Mouse (Mus musculus): ENCODE measurements around the gene Pepd. TPM values are rescaled to one million over a fixed set of nuclear protein-coding genes. Genes with fewer than 3 reads are reported as not detected.
A peak's percentile ranks its signal among the peaks of the same experiment; 100 is the strongest.

The Pepd gene
- polyA plus RNA-seq, 1 experiment from 2014 or later, result 56.0 TPM

DNA sequence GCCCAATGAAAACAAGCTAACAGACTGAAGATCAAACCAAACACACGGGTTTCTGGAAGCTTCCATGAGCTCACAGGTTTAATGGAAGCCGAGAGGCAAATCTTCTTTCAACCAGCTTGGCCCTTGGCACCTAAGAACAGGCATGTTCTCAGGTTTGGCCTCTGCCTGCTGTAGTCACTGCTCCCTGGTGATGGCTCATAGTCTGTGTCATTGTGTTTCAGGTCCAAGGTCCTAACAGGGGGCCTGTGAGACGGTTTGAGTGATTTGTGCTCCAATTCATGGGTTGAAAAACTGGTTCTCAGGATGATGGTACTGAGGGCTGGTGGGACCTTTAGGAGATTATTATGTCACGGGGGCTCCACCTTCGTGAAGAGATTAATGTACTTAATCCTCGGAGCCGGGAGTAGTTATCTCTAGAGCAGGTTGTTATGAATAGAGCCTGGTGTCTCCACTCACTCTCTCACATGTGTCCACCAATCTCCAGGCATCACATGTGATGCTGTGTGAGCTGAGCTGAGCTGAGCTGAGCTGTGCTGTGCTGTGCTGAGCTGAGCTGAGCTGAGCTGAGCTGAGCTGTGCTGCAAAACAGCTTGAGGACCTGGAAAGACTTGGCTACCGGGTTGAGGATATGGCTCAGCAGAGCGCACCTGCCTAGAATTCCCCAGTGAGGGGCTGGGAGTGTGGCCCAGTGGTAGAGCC lies 169.4 kb downstream of the Pepd start:
- no peak overlapping the region for H3K4me3 ChIP-seq (ENCODE audit: low read depth, low read length)
- H3K9ac ChIP-seq (ENCODE audit: low read depth, low read length), result no peak overlapping the region
- H3K4me2 ChIP-seq (ENCODE audit: low read depth, low read length), result peak overlapping the region; percentile 33
- H3K36me3 ChIP-seq (ENCODE audit: control insufficient read depth, insufficient read depth), result no peaks in the 10 kb centered on the region
- H3K27ac ChIP-seq (ENCODE audit: low read length), result peak overlapping the region; percentile 57
- H3K4me1 ChIP-seq (ENCODE audit: control insufficient read depth, low read depth, low read length), result peaks cover 2% of the 10 kb centered on the region; the same call in 1 of the 2 replicates
- 49% methylated on average over 9 of the region's 9 CpGs for WGBS (ENCODE audit: insufficient replicate concordance)
- ATAC-seq (ENCODE audit: low read depth), result 0 out of 2 replicates have a peak, but pooled peaks have one; percentile 33
- H3K27me3 ChIP-seq (ENCODE audit: control insufficient read depth, insufficient read depth, low read depth, low read length), result peaks cover 3% of the 10 kb centered on the region; the same call in 1 of the 2 replicates
- no peaks in the 10 kb centered on the region for H3K9me3 ChIP-seq (replicated peaks; ENCODE audit: control insufficient read depth, low read length)

DNA sequence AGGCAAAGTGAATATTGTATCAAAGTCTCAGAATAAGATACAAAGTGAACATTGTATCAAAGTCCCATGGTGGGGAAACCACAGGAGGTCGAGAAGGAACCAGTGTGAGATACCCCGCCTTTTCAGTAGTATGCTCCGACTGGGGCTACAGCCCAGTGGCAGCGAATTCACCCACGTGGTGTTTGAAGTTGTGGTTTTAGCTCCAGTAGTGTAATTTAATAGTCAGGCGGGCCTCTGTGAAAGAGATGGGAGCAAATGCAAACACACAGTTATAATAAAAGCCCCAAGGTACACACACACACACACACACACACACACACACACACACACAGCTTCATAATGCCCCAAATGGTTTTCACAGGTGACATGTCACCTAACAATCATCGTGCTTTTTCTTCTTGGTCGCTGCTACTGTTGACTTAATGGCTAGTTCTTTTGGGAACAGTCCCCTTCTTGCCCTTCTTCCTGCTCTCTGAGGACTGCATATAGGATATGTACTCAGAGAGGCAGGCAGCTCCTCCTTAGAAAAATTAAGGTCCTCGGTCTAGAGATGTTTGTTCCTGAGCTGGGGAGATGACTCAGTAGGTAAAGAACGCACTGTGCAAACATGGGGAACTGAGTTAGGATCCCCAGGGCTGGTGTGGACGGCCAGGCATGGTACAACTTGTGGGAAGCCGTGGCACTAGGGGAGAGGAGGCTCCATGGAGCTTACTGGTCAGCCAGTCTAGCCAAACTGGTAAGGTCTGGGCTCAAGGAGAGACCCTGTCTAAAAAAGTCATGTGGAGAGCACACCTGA lies 172.6 kb downstream of the Pepd start:
- no peak for ATAC-seq (ENCODE audit: low read depth)
- H3K9me3 ChIP-seq (replicated peaks; ENCODE audit: control insufficient read depth, low read length), result no peaks in the 10 kb centered on the region
- H3K4me3 ChIP-seq (ENCODE audit: low read depth, low read length), result no peak overlapping the region
- no peaks in the 10 kb centered on the region for H3K36me3 ChIP-seq (ENCODE audit: control insufficient read depth, insufficient read depth)
- H3K4me2 ChIP-seq (ENCODE audit: low read depth, low read length), result no peak overlapping the region
- no peak overlapping the region for H3K9ac ChIP-seq (ENCODE audit: low read depth, low read length)
- H3K27me3 ChIP-seq (ENCODE audit: control insufficient read depth, insufficient read depth, low read depth, low read length), result peaks cover 3% of the 10 kb centered on the region; the same call in 1 of the 2 replicates
- peaks cover 2% of the 10 kb centered on the region for H3K4me1 ChIP-seq (ENCODE audit: control insufficient read depth, low read depth, low read length)
- no peak overlapping the region for H3K27ac ChIP-seq (ENCODE audit: low read length)
- 41% methylated on average over 12 of the region's 12 CpGs for WGBS (ENCODE audit: insufficient replicate concordance)

DNA sequence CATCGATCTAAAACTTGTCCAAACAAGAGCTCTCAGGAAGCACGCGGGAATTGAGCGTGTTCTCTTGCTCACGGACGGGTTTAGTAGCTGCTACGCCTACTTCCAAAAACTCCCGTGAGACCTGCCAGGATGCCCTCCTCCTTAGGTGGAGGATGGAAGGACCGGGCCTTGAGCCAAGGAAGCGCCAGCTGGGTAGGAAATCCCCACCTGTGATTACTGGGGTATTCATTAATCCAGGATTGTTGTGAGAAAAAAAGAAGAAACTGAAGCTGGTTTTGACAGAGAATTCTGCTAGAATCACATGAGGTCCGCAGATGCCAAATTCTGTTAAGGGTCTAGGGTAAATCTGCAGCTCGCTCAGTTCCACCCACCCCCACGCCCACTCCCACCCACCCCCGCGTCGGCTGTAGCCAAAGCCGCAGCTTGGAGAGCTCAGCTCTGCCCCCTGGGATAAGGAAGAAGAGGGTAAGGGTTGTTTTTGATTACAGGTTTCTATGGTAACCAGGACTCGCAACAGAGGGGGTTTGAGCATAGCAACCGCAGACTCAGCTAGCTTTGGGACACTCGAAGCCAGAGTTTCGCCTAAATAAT lies 174.2 kb downstream of the Pepd start:
- Histone ChIP-seq H3K27me3 (ENCODE audit: control insufficient read depth, insufficient read depth, low read depth, low read length) (peaks cover 3% of the 10 kb centered on the region; the same call in 1 of the 2 replicates), H3K27ac (ENCODE audit: low read length) (no peak overlapping the region), H3K9ac (ENCODE audit: low read depth, low read length) (peak overlapping the region; percentile 22; the same call in 1 of the 2 replicates), H3K4me2 (ENCODE audit: low read depth, low read length) (peak overlapping the region; percentile 57), H3K4me3 (ENCODE audit: low read depth, low read length) (peak overlapping the region; percentile 42), H3K4me1 (ENCODE audit: control insufficient read depth, low read depth, low read length) (peaks cover 2% of the 10 kb centered on the region), H3K9me3 (replicated peaks; ENCODE audit: control insufficient read depth, low read length) (no peaks in the 10 kb centered on the region), H3K36me3 (ENCODE audit: control insufficient read depth, insufficient read depth) (no peaks in the 10 kb centered on the region)
- 2% methylated on average over 21 of the region's 21 CpGs for WGBS (ENCODE audit: insufficient replicate concordance)
- ATAC-seq (ENCODE audit: low read depth), result peak; percentile 35; the same call in 1 of the 2 replicates

DNA sequence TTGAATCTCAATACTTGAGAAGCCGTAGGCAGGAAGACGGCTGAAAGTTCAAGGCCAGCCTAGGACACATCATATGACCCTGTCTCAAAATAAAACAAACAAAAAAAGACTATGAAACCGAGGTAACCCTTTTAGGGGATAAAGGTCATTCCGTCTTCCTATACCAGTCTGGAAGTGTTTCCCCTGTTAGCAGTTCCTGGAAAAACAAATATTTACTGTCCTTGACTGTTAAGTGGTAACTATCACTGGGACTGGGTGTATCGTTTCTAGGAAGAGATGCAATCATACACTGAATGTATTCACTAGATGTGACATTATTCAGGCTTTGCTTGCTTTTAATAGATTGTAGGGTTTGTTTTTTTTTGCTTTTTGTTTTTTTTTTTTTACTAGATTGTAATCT lies 178.4 kb downstream of the Pepd start:
- Histone ChIP-seq H3K9me3 (replicated peaks; ENCODE audit: control insufficient read depth, low read length) (no peaks in the 10 kb centered on the region), H3K9ac (ENCODE audit: low read depth, low read length) (no peak overlapping the region), H3K4me1 (ENCODE audit: control insufficient read depth, low read depth, low read length) (peaks cover 5% of the 10 kb centered on the region), H3K36me3 (ENCODE audit: control insufficient read depth, insufficient read depth) (no peaks in the 10 kb centered on the region), H3K4me2 (ENCODE audit: low read depth, low read length) (no peak overlapping the region), H3K27ac (ENCODE audit: low read length) (no peak overlapping the region), H3K27me3 (ENCODE audit: control insufficient read depth, insufficient read depth, low read depth, low read length) (peaks cover 3% of the 10 kb centered on the region; the same call in 1 of the 2 replicates), H3K4me3 (ENCODE audit: low read depth, low read length) (no peak overlapping the region)
- WGBS (ENCODE audit: insufficient replicate concordance), result 56% methylated on average over 5 of the region's 5 CpGs
- peak; percentile 76 for ATAC-seq (ENCODE audit: low read depth)

Small RNAs within 50 kb of the gene (microRNA-seq; reads per million reads assigned to microRNA genes)
- gene Gm25033, result not detected

Other genes with a start within 250 kb of the Pepd start
- gene Chst8, start 99.7 kb upstream of the Pepd start, polyA plus RNA-seq (2015; fragmentation: Nextera tagmentation; extraction: Ambion mirVana), result 0.33 and 0.54 TPM in 2 replicates
- gene Cebpg, start 144.2 kb downstream of the Pepd start, polyA plus RNA-seq (2015; fragmentation: Nextera tagmentation; extraction: Ambion mirVana), result 21.4 and 22.4 TPM in 2 replicates
- gene Cebpa, start 206.9 kb downstream of the Pepd start, polyA plus RNA-seq (2015; fragmentation: Nextera tagmentation; extraction: Ambion mirVana), result 6.8 and 9.1 TPM in 2 replicates